Mouse (Mus musculus) lung, postnatal 14 days (tissue): ENCODE measurements around the gene Spata13.

Source experiments
- DNase-seq: peaks from one replicate; pipeline ENCODE4 v3.0.0; 2021

The Spata13 gene

DNA sequence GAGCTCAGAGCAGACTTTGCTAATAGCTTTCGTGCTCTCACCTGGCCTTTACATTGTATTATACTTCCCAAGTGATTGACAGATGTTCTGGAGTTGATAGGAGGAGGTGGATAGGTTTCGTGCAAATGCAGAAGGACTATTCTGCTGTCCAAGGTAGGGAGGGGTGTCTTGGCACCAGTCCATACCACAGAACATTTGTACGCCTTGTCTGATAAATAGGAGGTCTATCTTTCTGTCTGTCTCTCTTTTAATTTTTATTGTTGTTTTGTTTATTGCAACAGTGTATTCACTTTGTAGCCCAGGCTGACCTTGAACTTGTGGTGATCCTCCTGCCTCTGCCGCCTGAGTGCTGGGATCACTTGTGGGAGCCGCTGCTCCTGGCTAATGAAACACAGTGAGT is 163.8 kb downstream of the Spata13 start:
- DNase-seq, result no peak

DNA sequence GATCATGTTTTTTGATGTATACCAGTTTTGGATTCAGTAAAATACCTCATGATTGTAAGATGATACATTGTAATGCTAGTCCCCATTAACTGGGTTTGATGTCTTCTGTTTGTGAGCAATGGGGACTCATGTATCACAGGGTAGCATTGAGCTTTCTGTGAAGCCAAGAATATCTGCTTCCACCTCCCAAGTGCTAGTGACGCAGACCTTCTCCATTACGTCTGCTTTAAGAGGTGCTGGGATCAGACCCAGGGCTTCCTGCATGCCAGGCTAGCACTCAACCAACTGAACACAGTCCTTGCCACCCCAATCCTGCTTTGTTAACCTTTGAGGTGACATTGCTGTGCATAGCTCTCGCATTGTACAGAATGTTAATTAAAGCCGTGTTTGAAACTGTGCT is 164.9 kb downstream of the Spata13 start:
- DNase-seq, result no peak

DNA sequence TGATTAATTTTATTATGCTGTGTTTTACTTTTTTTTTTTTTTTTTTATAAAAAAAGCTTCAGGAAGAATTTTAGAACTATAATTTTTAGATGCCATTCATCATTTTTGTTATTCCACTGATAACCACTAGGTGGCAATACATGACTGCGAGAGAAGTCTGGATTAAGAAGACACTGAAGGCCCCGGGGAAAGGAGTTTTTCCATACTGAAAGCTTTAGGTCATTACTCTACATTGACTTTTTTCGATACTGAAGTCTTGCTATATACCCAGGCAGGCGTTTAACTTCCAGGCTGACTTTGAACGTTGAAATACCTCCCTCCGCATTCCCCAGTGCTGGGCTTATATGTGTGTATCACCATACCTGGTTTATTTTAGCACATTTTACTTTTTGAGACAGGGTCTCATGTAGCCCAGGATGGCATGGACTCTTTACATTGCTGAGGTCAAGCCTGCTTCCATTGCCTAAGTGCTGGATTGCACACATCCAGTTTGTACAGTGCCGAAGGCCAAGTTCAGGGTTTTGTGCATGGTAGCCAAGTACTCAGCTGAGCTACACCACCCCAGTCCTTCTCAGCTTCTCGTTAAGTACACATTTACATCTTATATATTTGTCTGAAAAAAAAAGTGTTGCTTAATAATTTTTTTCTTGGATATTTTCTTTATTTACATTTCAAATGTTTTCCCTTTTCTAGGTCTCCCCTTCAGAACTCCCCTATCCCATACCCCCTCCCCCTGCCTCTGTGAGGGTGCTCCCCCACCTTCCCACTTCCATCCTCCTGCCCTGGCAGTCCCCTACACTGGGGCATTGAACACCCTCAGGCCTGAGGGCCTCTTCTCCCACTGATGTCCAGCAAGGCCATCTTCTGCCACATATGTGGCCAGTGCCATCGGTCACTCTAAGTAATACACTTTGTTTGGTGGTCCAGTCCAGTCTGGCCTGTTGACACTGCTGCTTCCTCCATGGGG is 166.2 kb downstream of the Spata13 start:
- DNase-seq, result peak; percentile 25

DNA sequence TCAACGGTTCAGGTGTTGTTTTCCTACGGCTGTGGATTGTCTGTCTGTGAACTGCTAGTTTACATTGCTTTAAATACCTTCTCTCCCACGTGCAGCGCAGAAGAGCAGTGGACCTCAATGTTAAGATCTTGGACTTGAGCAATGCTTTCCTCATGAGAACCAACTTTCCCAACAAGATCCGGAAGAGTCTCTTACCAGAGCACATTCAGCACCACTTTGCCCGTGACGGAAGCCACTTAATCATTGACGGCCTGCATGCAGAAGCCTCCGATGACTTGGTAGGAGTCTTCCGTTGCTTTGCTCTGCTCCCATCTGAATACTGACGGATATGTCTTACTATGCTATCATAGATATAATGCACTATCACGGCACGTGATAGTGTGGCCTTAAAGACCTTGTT is 168.2 kb downstream of the Spata13 start:
- no peak for DNase-seq

DNA sequence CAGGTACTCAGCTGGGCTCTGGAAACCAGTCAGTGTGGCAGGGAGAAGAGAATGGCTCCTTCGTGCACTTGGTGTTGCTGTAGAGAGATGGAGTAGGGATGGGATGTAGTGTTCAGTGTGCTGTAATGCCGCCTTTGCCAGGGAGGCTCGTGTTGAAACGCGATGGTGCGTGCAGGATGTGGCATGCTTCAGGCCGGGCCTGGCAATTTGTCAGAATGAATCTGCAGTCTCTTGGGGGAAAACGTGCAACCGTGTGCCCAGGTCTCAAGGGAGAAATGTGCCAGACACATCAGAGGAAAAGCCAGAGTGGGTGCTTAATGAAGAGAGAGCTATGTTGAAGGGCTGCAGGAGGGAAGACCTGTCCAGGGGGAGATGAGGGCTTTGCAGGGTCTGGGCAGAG is 171.2 kb downstream of the Spata13 start:
- DNase-seq, result no peak

DNA sequence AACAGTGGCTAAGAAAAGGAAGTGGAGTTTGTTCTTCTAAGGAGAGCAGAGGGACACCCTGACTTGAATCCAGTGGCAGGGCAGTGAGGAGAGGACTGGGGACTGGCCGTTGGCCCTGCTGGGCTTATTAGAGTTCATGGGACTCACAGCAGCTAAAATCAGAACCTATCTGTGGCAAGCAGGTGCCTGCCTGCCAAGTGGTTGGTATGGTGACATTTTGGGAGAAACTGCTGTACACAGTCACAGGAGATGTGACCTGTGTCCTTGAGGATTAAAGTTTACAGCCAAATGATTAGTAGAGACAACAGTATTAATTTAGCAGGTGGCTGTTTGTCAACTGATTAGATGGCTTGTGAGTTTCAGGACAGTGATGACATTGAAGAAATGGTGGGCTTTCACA is 172.1 kb downstream of the Spata13 start:
- no peak for DNase-seq

DNA sequence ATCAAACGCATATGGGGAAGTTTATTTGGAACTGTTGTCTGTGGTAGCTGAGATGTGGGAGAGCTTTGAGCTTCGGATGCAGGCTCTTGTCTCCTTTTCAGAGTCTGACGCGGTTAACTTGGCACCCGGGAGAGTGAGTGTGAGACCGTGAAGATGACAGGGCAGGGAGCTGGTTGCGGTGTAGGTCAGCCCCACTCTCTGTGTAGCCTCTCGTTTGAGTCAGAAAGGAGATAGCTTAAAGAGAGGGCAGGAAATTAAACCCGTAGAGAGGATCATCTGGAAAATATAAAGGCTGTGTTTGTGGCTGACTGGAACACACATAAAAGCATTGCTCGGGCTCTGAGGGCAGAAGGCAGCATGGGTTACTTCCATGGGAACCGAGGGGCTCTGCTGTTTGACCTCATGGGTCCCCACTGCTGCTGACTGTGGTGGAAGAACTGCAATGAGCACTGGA is 173.1 kb downstream of the Spata13 start:
- DNase-seq, result peak; percentile 14

DNA sequence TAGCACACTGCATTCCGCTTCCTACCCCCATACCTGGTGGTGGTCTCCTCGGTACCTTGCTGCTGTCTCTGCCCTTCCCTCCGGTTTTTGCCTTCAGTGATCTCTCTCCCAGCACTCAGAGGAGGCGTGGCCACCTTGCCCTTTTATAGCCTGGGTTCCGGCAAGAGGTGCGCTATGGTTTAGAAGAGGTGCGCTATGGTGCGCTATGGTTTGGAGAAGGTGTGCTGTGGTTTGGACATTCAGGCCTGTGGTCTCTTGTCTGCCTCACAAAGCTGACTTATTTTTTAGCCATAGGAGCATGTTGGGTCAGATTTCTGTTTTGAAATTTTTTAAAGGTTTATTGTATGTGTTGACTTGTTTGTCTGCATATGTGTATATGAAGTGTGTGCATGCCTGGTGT is 176.1 kb downstream of the Spata13 start:
- no peak for DNase-seq

DNA sequence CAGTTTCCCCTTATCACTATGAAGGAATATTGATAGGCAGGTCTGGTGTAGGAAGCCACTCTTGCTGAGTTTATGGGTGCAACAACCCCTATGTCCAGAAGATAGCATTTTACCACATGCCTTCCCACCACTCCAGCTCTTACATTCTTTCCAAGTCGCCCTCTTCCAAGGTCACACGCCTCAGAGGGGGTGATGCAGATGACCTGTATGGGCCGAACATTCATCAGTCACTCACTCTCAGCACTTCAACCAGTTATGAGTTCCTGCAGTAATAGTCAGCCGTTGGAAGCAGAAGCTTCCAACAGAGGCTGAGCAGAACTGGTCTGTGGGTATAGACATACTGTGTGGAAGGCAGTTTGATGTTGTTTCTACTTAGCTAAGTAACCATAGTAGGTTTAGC is 177.7 kb downstream of the Spata13 start:
- DNase-seq, result no peak
